Mouse (Mus musculus): ENCODE measurements around the gene Gm17428. TPM values are rescaled to one million over a fixed set of nuclear protein-coding genes. Genes with fewer than 3 reads are reported as not detected.
A peak's percentile ranks its signal among the peaks of the same experiment; 100 is the strongest.

Gene Gm17428
- polyA plus RNA-seq, 1 experiment from 2014 or later: not detected

MicroRNAs within 50 kb of the gene (microRNA counts, 519-probe panel; counts per million panel counts)
- microRNA mmu-miR-208a: 1,363 counts per million, percentile 7 among the panel's probes with 10 or more counts
- microRNA mmu-miR-208b: not detected

Small RNAs within 50 kb of the gene (microRNA-seq; reads per million reads assigned to microRNA genes)
- gene Mir208a (1.8 reads per million), gene Mir208b (9.2 reads per million, percentile 19 among the genes with 10 or more reads in this experiment)

Other genes starting within 250 kb of the Gm17428 start
- 0.75 and 1.1 TPM in 2 replicates for gene Slc7a8, start 195.0 kb upstream of the Gm17428 start, polyA plus RNA-seq (2014; fragmentation: Nextera tagmentation; extraction: Ambion mirVana)
- not detected in 2 replicates for gene Rnf212b, start 162.8 kb upstream of the Gm17428 start, polyA plus RNA-seq (2014; fragmentation: Nextera tagmentation; extraction: Ambion mirVana)
- gene Homez, start 106.0 kb upstream of the Gm17428 start, polyA plus RNA-seq (2014; fragmentation: Nextera tagmentation; extraction: Ambion mirVana): 12.8 and 17.7 TPM in 2 replicates
- gene Ppp1r3e, start 99.4 kb upstream of the Gm17428 start, polyA plus RNA-seq (2014; fragmentation: Nextera tagmentation; extraction: Ambion mirVana): 0.37 and 0.51 TPM in 2 replicates
- 2.1 and 2.2 TPM in 2 replicates for gene Bcl2l2, start 93.6 kb upstream of the Gm17428 start, polyA plus RNA-seq (2014; fragmentation: Nextera tagmentation; extraction: Ambion mirVana)
- 0.56 TPM in 1 of 2 replicates, not detected in the other for gene Gm20521, start 93.5 kb upstream of the Gm17428 start, polyA plus RNA-seq (2014; fragmentation: Nextera tagmentation; extraction: Ambion mirVana)
- 158 and 177 TPM in 2 replicates for gene Pabpn1, start 84.4 kb upstream of the Gm17428 start, polyA plus RNA-seq (2014; fragmentation: Nextera tagmentation; extraction: Ambion mirVana)
- gene Slc22a17, start 63.8 kb upstream of the Gm17428 start, polyA plus RNA-seq (2014; fragmentation: Nextera tagmentation; extraction: Ambion mirVana): 35.5 and 46.0 TPM in 2 replicates
- 42.7 and 44.6 TPM in 2 replicates for gene Efs, start 50.8 kb upstream of the Gm17428 start, polyA plus RNA-seq (2014; fragmentation: Nextera tagmentation; extraction: Ambion mirVana)
- gene Il25, start 44.2 kb upstream of the Gm17428 start, polyA plus RNA-seq (2014; fragmentation: Nextera tagmentation; extraction: Ambion mirVana): not detected in 2 replicates
- gene Cmtm5, start 40.7 kb upstream of the Gm17428 start, polyA plus RNA-seq (2014; fragmentation: Nextera tagmentation; extraction: Ambion mirVana): 1.8 and 3.2 TPM in 2 replicates
- 0.77 and 1.7 TPM in 2 replicates for gene Myh6, start 10.0 kb upstream of the Gm17428 start, polyA plus RNA-seq (2014; fragmentation: Nextera tagmentation; extraction: Ambion mirVana)
- 0.92 and 1.5 TPM in 2 replicates for gene Myh7, start 17.7 kb downstream of the Gm17428 start, polyA plus RNA-seq (2014; fragmentation: Nextera tagmentation; extraction: Ambion mirVana)
- 99.5 and 100 TPM in 2 replicates for gene Ngdn, start 38.5 kb downstream of the Gm17428 start, polyA plus RNA-seq (2014; fragmentation: Nextera tagmentation; extraction: Ambion mirVana)
- gene Zfhx2, start 115.4 kb downstream of the Gm17428 start, polyA plus RNA-seq (2014; fragmentation: Nextera tagmentation; extraction: Ambion mirVana): 4.8 and 5.5 TPM in 2 replicates
- 22.3 and 23.1 TPM in 2 replicates for gene Thtpa, start 117.9 kb downstream of the Gm17428 start, polyA plus RNA-seq (2014; fragmentation: Nextera tagmentation; extraction: Ambion mirVana)
- 9.9 and 10.6 TPM in 2 replicates for gene Ap1g2, start 129.7 kb downstream of the Gm17428 start, polyA plus RNA-seq (2014; fragmentation: Nextera tagmentation; extraction: Ambion mirVana)
- gene Jph4, start 140.0 kb downstream of the Gm17428 start, polyA plus RNA-seq (2014; fragmentation: Nextera tagmentation; extraction: Ambion mirVana): 0.17 and 0.18 TPM in 2 replicates
- not detected in 2 replicates for gene Dhrs2, start 245.1 kb downstream of the Gm17428 start, polyA plus RNA-seq (2014; fragmentation: Nextera tagmentation; extraction: Ambion mirVana)

Measured in limb, embryonic 11.5 days (tissue).